ENCODE assay signal across 9 mouse cellular contexts in the genomic region with DNA sequence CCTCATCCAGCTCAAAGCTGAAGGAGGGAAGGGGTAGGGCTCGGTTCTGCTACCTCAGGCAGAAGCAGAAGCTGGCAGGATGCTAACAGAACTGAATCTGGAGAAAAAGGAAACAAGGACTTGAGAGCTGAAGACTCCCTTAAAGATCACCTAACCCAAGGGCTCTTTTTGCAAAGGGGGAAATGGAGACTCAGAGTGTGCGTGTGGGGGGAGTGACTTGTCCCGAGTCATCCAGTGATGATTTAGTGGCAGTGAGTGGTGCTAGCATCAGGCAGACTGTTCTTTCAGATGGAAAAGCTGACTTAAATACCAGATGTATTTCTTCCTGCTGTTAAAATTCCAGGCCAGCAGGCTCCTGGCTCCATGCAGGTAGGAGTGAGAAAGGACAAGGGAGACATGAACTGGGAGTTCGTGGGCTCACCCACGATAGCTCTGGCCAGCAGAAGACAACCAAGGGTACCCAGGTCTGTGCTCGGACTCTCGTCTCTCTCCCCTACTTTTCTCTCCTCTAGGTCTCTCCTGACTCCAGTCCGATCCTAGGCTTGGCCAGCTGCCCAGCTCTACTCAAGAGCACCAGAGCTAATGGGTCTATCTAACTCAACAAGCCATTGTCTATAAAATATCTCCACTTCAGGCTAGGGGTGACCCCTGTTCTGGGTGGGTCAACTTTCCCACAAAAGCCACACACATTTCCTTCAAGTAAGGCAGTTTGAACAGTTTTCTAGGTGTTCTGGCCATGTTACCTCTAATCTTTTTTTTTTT. TPM values are rescaled to one million over a fixed set of nuclear protein-coding genes. Genes with fewer than 3 reads are reported as not detected.
DNase-seq lines count a peak whose midpoint lies in the region; ATAC-seq lines count a peak whose summit lies in the region.
"Had no signal": no experiment of that assay in that cellular context is flagged by ENCODE, and none has a peak within 500 bp of the region (broad histone marks: within the 10 kb centered on the region; RNA-seq: fewer than 3 reads in every experiment).

No protein-coding gene starts in this region.

- H3K27me3 ChIP-seq in heart, embryonic 14.5 days (ENCODE audit: control insufficient read depth, insufficient read depth, low read length): no peaks in the 10 kb centered on the region
- H3K27me3 ChIP-seq in heart, embryonic 10.5 days (ENCODE audit: insufficient read depth, poor library complexity, severe bottlenecking): no peaks in the 10 kb centered on the region
- H3K27me3 ChIP-seq: liver, embryonic 13.5 days had no signal

- 33% methylated on average over 8 of the region's 8 CpGs for WGBS in heart, embryonic 14.5 days
- WGBS in heart, embryonic 10.5 days: 61% methylated on average over 8 of the region's 8 CpGs

- ATAC-seq in heart, embryonic 14.5 days (ENCODE audit: insufficient number of reproducible peaks, insufficient read depth, low FRiP score, low read depth): 0 out of 2 replicates have a peak, but pooled peaks have one; percentile 50

- H3K36me3 ChIP-seq in heart, embryonic 14.5 days (ENCODE audit: control insufficient read depth, insufficient read depth, low read length): no peaks in the 10 kb centered on the region
- no peaks in the 10 kb centered on the region for H3K36me3 ChIP-seq in heart, embryonic 10.5 days
- H3K36me3 ChIP-seq: liver, embryonic 13.5 days had no signal

- DNase-seq in heart, embryonic 10.5 days (ENCODE audit: low spot score): no peak
- peak; percentile 9 for DNase-seq in CD4-positive helper T cell, adult 2 months (ENCODE audit: low read depth, low spot score)
- DNase-seq in cerebellum, adult 9-11 months: peak; percentile 51
- DNase-seq in kidney, postnatal 4 days: peak; percentile 44 to 57
- DNase-seq in ovary, postnatal 10 days (ENCODE audit: low spot score): no peak
- DNase-seq in adrenal gland, postnatal 14 days: no peak
- no peak for DNase-seq in left cerebral cortex, adult 18-20 months (ENCODE audit: low spot score in 2 of 2)
- DNase-seq: liver, embryonic 13.5 days had no signal

- H3K27ac ChIP-seq in heart, embryonic 14.5 days (replicated peaks in 1 of 2; ENCODE audit: control insufficient read depth in 1 of 2, insufficient read depth in 1 of 2, low read depth in 2 of 2, low read length in 2 of 2): peak overlapping the region; percentile 77 to 79
- H3K27ac ChIP-seq in heart, embryonic 10.5 days: no peak overlapping the region
- H3K27ac ChIP-seq: liver, embryonic 13.5 days had no signal

- H3K4me3 ChIP-seq in heart, embryonic 14.5 days (ENCODE audit: control insufficient read depth in 1 of 2, insufficient read depth in 1 of 2, low read depth in 1 of 2, low read length in 2 of 2): no peak overlapping the region
- H3K4me3 ChIP-seq in heart, embryonic 10.5 days: no peak overlapping the region
- H3K4me3 ChIP-seq: liver, embryonic 13.5 days had no signal

- H3K9me3 ChIP-seq in heart, embryonic 14.5 days (ENCODE audit: control insufficient read depth, low read length): no peaks in the 10 kb centered on the region
- H3K9me3 ChIP-seq in heart, embryonic 10.5 days: no peaks in the 10 kb centered on the region
- H3K9me3 ChIP-seq: liver, embryonic 13.5 days had no signal

- H3K4me1 ChIP-seq in heart, embryonic 14.5 days (ENCODE audit: control insufficient read depth in 2 of 2, insufficient read depth in 2 of 2, low read length in 2 of 2): peaks cover 15 to 26% of the 10 kb centered on the region in 2 experiments
- no peaks in the 10 kb centered on the region; the same call in 1 of the 2 replicates for H3K4me1 ChIP-seq in heart, embryonic 10.5 days
- H3K4me1 ChIP-seq: liver, embryonic 13.5 days had no signal

- H3K9ac ChIP-seq in heart, embryonic 14.5 days (ENCODE audit: low read length): peak overlapping the region; percentile 25; the same call in 1 of the 2 replicates
- H3K9ac ChIP-seq: liver, embryonic 13.5 days had no signal

- peak overlapping the region; percentile 45 for H3K4me2 ChIP-seq in heart, embryonic 14.5 days (ENCODE audit: low read length)
- H3K4me2 ChIP-seq: liver, embryonic 13.5 days had no signal

RNA-seq across cellular contexts. Expression of gene Sept6, which starts 8.5 kb away (rescaled TPM):
- 55.9 and 57.1 TPM in 2 replicates for polyA plus RNA-seq in heart, embryonic 14.5 days (2014; fragmentation: Nextera tagmentation; extraction: Ambion mirVana)
- polyA plus RNA-seq in heart, embryonic 10.5 days (2016; fragmentation: Nextera tagmentation; extraction: Ambion mirVana): 14.9 and 19.0 TPM in 2 replicates
- total RNA-seq in adrenal gland, postnatal 14 days (2021): 17.6 and 22.6 TPM in 2 replicates
- total RNA-seq in left cerebral cortex, adult 18-20 months (2021): 10 to 100 TPM; 58.3 to 67.0 TPM

Comparison
In these comparisons a context has a peak if more than half of its experiments do, and no peak if none do; other contexts are left out.
1. DNase-seq: peak in CD4-positive helper T cell, adult 2 months (single experiment), cerebellum, adult 9-11 months (single experiment) and kidney, postnatal 4 days (2 of 2); none in heart, embryonic 10.5 days (single experiment), ovary, postnatal 10 days (single experiment), adrenal gland, postnatal 14 days (single experiment) and left cerebral cortex, adult 18-20 months (0 of 2).